Mouse (Mus musculus) right cerebral cortex, postnatal 10 days (tissue): ENCODE results near the gene Iqcc.

Experiments used
- DNase-seq, 2 experiments: peaks; one replicate each; pipeline ENCODE4 v3.0.0; 2021; ENCODE audit warnings: low spot score in 2 of 2

The Iqcc gene

DNA sequence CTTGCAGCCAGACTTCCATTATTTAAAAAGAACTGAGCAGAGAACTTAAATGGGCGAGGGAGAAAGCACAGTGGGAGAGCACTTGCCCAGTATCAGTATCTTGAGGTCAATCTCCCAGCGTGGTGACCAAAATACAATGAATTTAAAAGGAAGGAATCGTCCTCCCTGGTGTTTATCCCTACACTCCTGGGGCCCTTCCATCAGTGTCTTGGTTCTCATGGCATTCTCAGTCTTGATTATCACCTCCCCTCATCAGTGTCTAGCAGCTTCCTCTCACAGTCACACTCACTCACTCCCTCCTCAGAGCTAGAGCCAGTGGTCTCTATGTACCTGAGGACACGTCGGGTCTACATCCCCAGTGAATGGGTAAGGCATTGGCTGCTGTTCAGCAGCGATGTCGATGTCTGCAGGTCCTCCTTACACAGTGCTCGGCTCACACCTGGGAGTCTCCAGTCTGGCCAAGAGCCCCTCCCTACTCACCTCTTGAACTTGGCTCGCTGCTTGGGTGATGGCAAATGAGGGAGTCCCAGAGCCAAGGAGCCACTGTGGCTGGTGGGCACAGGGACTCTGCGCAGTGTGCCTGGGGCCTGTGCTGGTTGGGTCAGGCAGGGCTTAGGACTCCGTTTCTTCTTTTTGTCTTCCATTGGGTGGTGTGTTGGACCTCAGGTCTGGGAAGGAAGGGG is 3.4 kb upstream of the Iqcc start:
- peak in 1 of 2 experiments; percentile 24 for DNase-seq

DNA sequence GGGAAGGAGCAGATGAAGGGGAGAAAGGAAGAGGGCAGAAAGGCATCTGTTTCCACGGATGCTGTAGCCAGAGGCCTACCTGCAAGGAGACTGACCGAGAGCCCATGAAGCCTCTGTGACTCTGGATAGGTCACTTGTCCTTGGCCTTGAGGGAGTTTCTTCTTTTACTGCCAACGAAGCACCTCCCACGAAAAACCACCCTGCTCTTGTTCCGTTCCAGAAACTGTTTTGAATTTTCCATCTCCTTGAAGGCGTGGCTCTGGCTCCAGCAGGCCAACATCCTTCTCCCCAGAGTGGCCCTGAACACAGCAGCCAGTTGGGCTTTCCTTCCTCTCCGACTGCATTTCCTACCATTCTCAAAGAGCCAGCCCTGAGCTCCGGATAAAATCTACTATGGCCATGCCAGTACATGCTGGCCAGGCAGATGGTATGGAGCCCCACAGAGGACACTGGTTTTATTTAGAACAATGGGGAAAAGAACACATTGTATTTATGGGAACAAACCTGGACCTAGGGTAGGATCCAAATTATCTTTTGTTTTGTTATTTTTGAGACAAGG is 2.5 kb upstream of the Iqcc start:
- DNase-seq, result no peak

DNA sequence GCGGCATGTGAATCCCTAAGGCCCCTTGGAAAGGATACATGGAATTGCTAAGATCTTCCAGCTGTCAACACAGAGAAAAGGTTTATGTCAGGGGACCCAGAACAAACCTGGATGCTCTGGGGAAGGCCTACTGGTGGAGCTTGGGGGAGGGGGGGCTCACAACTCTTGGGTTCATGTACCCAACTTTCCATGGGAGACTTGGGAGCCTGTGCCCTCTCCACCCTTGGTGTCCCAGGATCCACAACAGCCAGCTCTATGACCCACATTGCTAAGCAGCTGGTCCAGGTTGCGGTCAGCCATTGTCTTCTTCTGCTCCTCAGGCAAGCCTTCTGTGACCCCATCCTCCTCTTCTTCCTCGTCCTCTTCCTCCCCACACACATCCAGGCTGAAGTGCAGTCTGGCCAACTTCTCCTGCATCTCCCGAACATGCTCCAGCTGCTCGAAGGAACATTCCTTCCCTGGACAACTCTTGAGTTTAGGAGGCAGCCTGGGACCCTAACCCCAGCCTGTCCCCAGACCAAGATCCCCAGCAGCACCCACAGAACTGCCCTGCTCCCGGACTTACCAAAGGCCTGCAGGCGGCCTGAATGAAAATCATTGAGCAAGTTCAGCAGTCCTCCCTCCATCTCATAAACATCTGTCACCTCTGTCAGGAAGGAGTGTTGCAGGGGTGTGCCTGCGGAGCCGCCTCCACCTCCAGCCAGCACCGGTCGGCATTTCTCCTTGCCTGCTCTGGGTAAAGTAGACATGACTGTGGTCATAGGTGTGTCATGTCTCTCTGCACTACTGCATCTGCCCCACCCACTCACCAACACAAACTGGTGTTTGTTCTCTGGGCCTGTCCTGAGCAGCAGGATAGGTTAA is 1.8 kb upstream of the Iqcc start:
- DNase-seq, result peak in 1 of 2 experiments; percentile 48

DNA sequence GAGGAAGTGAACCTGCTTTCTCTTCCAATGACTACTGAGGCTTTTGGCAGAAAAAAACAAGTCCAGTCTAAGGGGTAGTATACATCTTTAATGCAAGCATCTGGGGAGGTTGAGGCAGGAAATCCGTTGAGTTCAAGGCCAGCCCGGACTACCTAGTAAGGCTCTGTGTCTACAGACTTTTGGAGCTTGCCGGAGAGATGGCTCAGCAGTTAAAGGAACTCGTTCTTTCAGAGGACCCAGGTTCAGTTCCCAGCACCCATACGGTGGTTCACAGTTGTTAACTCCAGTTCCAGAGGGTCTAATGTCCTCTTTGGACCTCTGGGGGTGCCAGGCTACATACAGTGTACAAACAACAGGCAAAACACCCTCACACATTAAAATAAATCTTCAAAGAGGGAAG is 868 bp downstream of the Iqcc start:
- DNase-seq, result no peak

DNA sequence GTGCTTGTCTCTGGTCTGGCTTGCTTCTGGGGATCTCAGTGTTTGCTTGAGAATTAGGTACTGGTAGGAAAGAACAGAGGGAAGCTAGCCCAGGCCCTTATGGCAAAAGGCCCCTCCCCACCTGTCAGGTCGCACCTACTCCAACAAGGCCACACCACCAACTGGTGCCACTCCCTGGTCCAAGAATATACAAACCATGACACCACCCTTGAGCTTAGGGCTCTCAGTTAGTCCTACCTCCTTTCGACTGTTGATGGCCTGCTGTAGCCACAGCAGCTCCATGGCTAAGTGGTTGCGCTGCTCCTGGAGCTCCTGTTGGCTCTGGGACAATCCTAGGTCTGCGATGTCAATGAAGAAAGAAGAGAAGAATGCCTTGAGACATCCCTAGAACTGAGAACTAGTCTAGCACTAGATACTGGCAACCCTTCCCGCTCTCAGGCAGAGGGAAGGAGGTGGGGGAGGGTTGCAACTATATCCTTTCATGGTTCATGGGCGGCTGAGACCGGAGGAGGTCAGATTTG is 1.7 kb downstream of the Iqcc start:
- no peak for DNase-seq

DNA sequence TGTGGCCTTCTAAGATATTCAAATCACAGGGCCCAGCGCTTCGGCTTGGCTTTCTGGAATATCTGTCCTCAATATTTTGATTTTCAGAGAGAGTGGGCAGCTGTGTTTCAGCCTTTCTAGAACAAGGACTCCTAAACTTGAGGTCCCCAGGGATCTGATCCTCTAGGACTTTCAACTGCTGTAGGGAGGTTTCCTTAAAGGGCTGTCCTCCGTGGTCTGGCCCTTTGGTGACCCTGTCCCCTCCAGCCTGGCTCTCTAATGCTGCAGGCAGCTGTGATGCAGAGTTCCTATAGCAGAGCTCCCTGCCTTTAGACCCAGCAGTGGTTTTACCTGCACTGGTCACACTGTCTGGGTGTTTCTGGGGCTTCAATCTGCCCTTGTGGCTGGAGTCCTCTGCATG is 2.3 kb downstream of the Iqcc start:
- DNase-seq, result no peak

DNA sequence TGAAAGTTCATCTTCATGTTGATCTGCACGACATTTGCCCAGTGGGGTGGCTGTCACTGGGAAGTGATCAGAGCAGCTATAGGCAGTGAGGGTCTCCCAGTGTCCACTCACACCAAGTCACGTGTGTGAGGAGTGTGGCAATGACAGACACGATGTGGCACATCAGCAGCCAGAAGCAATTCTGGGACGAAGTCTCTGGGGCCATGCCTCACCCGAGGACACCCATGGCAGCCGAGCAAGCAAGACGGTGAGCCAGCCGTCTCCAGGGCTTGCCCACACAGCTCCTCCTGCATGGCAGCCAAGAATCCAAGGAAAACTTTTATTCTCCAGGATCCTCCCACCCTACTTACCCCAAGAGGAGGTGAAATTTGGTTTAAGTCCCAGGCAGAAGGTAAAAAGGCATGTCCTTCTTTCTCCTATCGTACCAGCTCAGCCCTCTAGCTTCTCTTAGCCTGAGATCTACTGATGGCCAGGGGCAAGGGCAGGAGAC is 3.1 kb downstream of the Iqcc start:
- no peak for DNase-seq

DNA sequence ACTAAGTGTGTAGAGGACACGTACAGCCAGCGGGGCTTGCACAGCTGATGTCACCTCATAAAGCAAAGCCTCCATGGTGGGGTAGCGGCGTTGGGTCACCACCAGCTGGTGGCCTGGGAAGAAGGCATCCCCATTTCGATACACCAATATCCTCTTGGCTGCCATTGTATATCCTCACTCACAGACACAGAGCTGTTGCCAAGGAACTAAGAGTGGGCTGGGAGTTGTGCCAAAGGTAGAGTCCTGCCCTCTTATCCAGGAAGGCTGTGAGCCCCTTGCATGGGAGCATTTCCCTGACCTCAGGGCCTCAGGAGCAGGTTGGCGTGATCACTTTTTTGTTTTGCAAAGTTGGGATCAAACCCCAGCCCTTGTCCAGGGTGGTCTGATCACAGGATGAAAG is 4.8 kb downstream of the Iqcc start, which contains the start of gene Dcdc2b:
Gene Dcdc2b, minus strand, starts transcription at position 165 of the 400 bp plus-strand sequence.
- DNase-seq, result peak in 1 of 2 experiments; percentile 46

DNA sequence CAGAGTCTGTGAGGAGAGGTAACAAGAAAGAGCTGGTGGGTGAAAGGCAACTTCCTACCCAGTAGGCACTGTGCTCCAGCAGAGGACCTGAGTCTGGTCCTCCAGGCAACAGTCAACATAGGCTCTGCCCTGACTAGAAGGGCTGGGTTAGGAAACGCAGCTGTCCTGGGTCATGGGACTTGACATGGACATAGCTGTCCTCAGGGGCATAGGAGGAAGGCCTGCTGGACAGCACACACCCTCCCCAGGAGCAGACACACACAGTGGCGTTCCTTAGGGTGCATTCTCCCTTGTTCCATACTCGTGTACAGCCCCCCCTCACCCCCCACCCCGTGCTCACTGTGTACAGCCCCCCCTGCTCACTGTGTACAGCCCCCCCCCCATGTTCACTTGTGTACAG is 8.4 kb downstream of the Iqcc start:
- DNase-seq, result no peak

DNA sequence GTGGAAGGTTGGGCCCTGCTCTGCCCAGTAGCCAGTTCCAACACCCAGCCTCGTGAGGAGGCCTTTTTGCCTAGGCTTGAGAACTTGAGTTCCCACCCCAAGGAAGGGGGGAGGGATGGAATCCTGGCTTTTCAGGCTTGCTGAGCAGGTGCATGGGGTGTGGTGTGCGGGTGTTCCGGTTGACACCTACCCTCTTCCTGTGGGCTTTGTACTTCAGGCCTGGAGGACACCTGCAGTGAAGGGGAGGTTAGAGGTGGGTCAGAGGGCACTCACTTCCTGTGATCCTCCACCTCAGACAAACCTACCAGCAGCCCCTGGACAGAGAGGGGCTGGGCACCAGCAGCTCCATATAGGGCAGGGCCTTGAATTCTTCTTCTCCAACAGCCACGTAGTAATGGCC is 8.9 kb downstream of the Iqcc start:
- DNase-seq, result no peak

DNA sequence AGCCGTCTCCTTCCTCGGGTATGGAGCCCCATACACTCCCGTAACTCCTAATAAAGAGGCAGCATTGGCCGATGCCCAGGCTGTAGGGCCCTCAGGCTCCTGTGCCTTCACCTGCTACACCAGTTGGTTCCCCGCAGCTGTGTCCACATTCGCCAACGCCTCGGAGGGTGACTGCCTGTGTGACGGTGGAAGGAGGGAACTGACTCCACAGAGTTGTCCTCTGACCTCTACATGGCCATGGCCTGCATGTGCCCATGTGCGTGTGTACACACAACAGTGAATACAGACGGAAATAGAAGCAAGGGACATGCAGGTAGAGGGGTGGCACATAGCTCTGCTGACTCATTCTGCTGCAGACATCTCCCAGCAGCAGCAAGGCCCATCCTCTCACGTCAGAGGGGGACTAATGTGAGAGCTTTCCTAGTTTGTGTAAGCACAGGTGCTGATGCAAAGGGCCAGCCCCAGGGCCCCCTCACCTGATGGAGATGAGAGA is 9.7 kb downstream of the Iqcc start:
- DNase-seq, result peak in 1 of 2 experiments; percentile 31

DNA sequence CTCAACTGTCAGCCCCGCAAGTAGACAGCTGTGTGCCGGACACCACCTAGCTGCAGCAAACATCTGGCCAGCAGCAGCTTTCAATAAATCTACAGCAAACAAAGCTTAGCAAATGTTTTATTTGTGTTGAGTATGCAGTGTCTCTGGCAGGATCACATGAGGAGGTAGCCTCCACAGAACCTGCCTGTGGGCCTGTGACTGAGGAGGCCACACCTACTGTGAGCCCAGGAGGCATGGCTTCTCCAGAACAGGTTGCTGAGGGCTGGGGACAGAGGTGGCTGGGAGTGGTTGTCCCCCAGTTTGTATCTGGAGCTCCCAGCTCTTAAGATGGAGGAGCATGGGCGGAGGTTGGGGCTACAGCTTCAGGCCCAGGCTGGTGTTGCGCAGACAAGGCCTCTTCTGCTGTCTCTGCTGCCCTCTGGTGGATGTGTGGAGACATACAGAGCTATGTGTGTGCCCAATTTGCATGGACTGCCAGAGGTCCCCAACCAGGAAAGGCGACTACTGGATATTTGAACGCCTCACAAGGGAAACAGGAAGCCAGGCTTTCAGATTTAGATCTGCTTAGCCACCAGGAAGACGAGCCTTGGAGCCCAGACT is 10.4 kb downstream of the Iqcc start:
- peak; percentile 90 to 91 for DNase-seq

DNA sequence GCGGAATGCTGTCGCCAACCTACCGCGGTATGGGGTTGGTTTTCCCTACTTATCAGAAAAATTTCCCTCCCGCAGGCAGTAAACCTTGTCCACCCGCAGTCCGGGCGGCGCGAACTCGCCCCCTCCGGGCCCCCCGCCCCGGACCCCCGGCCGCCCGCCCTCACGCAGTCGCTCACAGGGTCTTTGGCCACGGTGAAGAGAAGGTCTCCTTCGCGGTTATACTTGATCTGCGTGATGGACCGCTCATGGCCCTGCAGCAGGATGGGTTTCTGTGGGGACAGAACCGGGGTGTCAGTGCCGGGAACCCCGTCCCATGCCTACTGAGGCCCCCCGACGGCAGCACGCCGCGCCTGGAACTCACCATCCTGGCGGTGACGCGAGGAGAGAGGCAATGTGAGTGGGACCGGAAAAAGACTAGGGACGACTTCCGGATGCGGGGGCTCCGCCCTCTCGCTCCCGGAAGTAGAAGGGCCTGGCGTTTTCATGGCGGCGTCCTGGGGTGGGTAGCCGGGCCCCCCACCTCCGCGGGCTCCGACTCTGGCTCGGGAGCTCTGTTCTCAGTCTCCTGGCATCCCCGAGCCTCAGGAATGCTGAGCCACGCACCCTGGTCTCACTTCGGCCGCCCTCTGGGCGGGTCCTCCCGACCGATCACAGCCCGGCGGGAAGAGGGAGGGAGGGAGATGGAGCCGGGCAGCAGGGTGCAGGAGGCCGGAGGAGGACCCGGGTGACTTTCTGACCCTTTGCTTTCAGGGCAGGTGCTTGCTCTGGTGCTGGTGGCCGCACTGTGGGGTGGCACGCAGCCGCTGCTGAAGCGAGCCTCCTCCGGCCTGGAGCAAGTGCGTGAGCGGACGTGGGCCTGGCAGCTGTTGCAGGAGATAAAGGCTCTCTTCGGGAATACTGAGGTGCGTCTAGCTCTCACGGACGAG is 18.4 kb downstream of the Iqcc start, which contains the start of the genes Eif3i and Tmem234:
Gene Eif3i, minus strand, starts transcription at position 416 of the 926 bp plus-strand sequence.
Gene Tmem234, plus strand, starts transcription at position 436 of the 926 bp plus-strand sequence.
- peak; percentile 90 to 92 for DNase-seq

DNA sequence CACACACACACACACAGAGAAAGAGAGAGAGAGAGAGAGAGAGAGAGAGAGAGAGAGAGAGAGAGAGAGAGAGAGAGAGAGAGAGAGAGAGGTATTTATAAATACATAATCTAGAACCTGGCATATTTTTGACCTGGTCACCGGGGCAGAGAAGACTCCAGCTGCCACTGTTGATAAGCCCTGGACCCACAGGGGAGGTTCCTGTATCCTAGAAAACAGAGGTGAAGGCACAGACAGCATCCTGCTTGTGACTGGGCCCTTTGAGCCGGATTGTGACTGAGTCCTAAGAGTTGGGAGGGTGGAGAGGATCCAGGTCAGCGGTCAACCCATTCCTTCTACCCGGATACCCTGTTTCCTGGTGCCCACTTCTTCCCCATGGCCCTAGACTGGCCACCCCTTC is 30.0 kb downstream of the Iqcc start:
- no peak for DNase-seq

DNA sequence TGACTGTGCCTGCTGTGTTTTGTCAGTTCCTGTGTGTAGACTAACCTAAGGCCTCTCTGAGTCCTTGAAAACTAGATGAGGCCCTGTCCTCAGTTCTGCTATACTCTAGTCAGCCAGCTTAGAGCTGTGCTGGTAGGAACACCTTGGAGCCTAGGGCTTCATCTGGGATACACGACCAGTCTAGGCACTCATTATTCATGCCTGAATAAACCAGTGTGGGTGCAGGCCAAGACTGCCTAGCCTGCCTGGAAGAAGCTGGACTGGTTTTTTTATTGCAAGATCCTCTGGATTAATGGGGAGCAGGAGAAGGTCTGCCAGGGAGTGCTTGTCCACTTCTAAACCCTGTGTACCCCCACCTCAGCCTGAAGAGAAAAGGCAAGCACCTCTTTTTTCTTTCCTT is 32.0 kb downstream of the Iqcc start:
- no peak for DNase-seq

DNA sequence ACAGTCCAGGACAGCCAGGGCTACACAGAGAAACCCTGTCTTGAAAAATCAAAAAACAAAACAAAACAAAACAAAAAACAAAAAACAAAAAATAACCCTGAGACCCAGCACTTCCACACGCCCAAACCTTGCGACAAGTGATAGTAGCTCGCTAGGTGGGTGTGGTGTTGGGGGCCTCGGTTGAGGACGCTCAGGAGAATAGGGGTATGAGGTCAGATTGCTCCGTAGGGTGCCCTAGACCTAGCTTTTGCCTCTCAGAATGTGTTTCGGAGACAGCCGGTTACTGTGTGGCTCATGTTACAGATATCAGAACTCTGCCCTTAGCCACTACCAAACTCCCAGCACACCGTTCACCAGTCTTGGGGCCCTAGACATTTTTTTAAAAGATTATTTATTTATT is 33.1 kb downstream of the Iqcc start:
- no peak for DNase-seq

DNA sequence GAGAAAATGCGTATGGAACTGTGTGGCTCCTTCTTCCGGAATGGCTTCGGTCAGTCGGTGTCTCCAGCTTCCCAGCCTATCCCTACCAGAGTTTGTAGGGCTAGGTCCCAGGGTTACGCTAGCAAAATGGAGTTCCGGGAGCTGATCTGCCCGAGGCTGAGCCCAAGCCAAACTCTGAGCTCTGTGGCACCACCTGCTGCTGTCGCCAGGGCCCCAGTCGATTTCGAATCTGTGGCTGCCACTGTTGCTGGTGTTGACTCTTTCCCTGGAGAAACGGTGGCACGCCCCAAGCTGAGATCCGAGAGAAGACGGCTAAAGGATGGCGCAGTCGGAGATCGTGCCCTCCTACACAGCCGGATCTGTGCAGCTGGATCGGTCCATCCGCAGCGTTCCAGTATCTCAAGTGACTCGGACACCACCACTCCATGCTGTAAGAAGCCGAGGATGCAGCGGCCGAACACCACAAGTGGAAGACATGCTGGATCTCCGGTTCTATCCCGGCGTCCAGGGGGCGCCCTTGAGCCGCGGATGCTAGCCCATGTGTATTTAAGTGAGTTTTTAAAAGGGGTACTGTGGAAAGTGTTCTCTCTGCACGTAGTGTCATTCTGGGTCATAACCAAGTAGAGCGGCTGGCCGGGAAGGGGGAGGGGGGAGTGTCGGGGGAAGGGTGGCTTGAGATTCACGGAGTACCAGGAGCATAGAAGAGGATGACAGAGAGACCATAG is 33.9 kb downstream of the Iqcc start:
- peak; percentile 86 to 87 for DNase-seq

DNA sequence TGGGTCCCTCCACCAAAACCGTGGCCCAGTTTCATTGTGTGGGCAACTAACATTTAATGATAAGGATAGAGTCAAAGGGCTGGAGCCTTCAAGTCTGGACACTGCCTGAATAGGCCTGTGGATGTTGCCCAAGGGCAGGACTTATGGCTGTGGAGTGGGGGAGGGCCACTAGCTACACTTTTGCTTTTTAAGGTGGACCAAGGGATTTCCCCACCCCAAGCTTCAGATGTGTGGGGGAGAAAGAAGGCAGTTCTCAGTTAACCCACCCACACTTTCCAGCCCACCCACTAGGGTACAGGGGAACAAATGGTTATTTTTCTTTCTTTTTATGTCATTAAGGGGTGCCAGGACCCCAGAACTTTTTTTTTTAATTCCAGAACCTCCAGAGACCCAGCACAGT is 34.5 kb downstream of the Iqcc start:
- DNase-seq, result no peak

DNA sequence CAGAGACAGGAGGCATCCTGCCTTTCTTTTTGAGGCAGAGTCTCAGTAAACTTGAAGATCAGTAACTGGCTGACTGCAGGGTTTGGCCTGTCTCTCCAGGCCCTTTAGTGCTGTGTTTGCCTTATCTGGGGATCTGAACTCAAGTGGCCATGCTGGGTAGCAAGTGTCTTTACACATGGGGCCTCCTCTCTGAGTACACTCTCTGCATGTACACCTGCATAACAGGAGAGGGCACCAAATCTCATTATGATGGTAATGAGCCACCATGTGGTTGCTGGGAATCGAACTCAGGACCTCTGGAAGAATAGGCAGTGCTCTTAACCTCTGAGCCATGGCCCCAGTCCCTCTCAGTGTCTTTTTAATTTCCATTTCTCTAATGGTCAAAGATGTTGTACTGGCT is 36.6 kb downstream of the Iqcc start:
- DNase-seq, result no peak

DNA sequence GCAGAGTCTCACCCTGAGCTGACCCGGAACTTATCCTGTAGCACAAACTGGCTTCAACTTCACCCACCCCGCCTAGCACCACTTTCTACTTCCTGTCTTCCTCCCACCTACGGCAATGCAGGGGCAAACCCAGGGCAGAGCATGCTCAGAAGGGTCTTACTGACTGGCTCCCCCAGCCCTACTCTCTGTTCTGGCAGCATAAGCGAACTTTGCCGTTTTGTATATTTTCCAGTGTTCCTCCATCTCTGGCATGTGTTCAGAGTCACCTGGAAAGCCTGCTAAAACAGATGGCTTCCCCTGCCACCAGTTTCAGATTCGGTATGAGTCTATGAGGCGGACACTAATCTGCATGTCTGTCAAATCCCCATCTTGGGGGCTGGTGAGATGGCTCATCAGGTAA is 38.6 kb downstream of the Iqcc start:
- no peak for DNase-seq
